Comparison of ENCODE assay signal across 9 mouse cellular contexts in genomic region chr13:53109560-53110248, GRCm38 (mm10).
DNase-seq lines count a peak whose midpoint lies in the region; ATAC-seq and TF ChIP-seq lines count a peak whose summit lies in the region.
"Had no signal": no experiment of that assay in that cellular context is flagged by ENCODE, and none has a peak within 500 bp of the region (broad histone marks: within the 10 kb centered on the region; RNA-seq: fewer than 3 reads in every experiment).

No protein-coding gene starts in this region.

- no peak overlapping the region for H3K4me3 ChIP-seq in embryonic facial prominence, embryonic 14.5 days (ENCODE audit: low read depth, low read length)
- H3K4me3 ChIP-seq in limb, embryonic 11.5 days (ENCODE audit: low read depth, low read length): no peak overlapping the region
- peak overlapping the region; percentile 21 for H3K4me3 ChIP-seq in midbrain, embryonic 16.5 days (ENCODE audit: low read depth, low read length)
- H3K4me3 ChIP-seq in spleen, adult 2 months (ENCODE audit: extremely low read depth, insufficient read depth, insufficient read length): no peak overlapping the region

- WGBS in embryonic facial prominence, embryonic 14.5 days: 22% methylated on average over 17 of the region's 17 CpGs
- 24% methylated on average over 17 of the region's 17 CpGs for WGBS in limb, embryonic 11.5 days
- WGBS in midbrain, embryonic 16.5 days: 21% methylated on average over 17 of the region's 17 CpGs
- WGBS in spleen, adult 2 months: 28% methylated on average over 17 of the region's 17 CpGs

- no peak overlapping the region for H3K9ac ChIP-seq in embryonic facial prominence, embryonic 14.5 days (ENCODE audit: low read depth, low read length)
- H3K9ac ChIP-seq in limb, embryonic 11.5 days (ENCODE audit: low read length): no peak overlapping the region
- peak overlapping the region; percentile 61 for H3K9ac ChIP-seq in midbrain, embryonic 16.5 days (ENCODE audit: low read depth, low read length)

- peaks cover 30% of the 10 kb centered on the region for H3K36me3 ChIP-seq in embryonic facial prominence, embryonic 14.5 days (ENCODE audit: control insufficient read depth, insufficient read depth, low read length)
- H3K36me3 ChIP-seq in limb, embryonic 11.5 days (ENCODE audit: control insufficient read depth, insufficient read depth, low read length): peaks cover 9% of the 10 kb centered on the region
- H3K36me3 ChIP-seq in midbrain, embryonic 16.5 days (ENCODE audit: control insufficient read depth, insufficient read depth, low read length): no peaks in the 10 kb centered on the region
- no peaks in the 10 kb centered on the region for H3K36me3 ChIP-seq in spleen, adult 2 months (ENCODE audit: control insufficient read depth, insufficient read depth, low read length)
- H3K36me3 ChIP-seq: G1E had no signal

- TF ChIP-seq POLR2A in spleen, adult 2 months (IDR thresholded peaks at IDR 0.05; ENCODE audit: low read depth, low read length): no peak

- peak overlapping the region; percentile 15; the same call in 1 of the 2 replicates for H3K4me2 ChIP-seq in embryonic facial prominence, embryonic 14.5 days (ENCODE audit: low read depth, low read length)
- no peak overlapping the region for H3K4me2 ChIP-seq in limb, embryonic 11.5 days (ENCODE audit: low read depth, severe bottlenecking)
- peak overlapping the region; percentile 57 for H3K4me2 ChIP-seq in midbrain, embryonic 16.5 days (ENCODE audit: low read length)

- DNase-seq in 3T3-L1 (ENCODE audit: low read depth, low spot score): peak; percentile 97
- peak; percentile 69 to 86 for DNase-seq in adrenal gland, postnatal 4 days (ENCODE audit: low spot score in 2 of 2)
- peak; percentile 98 for DNase-seq in embryonic facial prominence, embryonic 14.5 days (ENCODE audit: low spot score)
- peak; percentile 68 to 85 for DNase-seq in heart, adult 9 months (ENCODE audit: low spot score in 2 of 2)
- peak; percentile 84 to 93 for DNase-seq in kidney, adult 8-10 months
- DNase-seq in limb, embryonic 11.5 days (ENCODE audit: low spot score): peak; percentile 99
- DNase-seq in spleen, adult 2 months (ENCODE audit: low read depth in 1 of 2, low spot score in 2 of 2): peak; percentile 76 to 77

- ATAC-seq in embryonic facial prominence, embryonic 14.5 days (ENCODE audit: low read depth): peak; percentile 88
- peak; percentile 71; the same call in 1 of the 2 replicates for ATAC-seq in limb, embryonic 11.5 days (ENCODE audit: insufficient number of reproducible peaks, low FRiP score, low TSS enrichment, low read depth)
- ATAC-seq in midbrain, embryonic 16.5 days: peak; percentile 88

- no peak overlapping the region for H3K27ac ChIP-seq in embryonic facial prominence, embryonic 14.5 days (replicated peaks; ENCODE audit: low read depth, low read length)
- 0 out of 2 replicates have a peak overlapping the region, but pooled peaks have one; percentile 42 for H3K27ac ChIP-seq in limb, embryonic 11.5 days (replicated peaks; ENCODE audit: low read depth, low read length)
- H3K27ac ChIP-seq in midbrain, embryonic 16.5 days (ENCODE audit: low read length): peak overlapping the region; percentile 38; the same call in 1 of the 2 replicates
- H3K27ac ChIP-seq in spleen, adult 2 months (ENCODE audit: insufficient read depth, low read length): no peak overlapping the region

- no peaks in the 10 kb centered on the region for H3K27me3 ChIP-seq in embryonic facial prominence, embryonic 14.5 days (replicated peaks; ENCODE audit: control insufficient read depth, insufficient read depth, low read length)
- no peaks in the 10 kb centered on the region for H3K27me3 ChIP-seq in limb, embryonic 11.5 days (ENCODE audit: control insufficient read depth, insufficient read depth, low read length)
- H3K27me3 ChIP-seq in midbrain, embryonic 16.5 days (ENCODE audit: control insufficient read depth, insufficient read depth, low read depth, low read length): no peaks in the 10 kb centered on the region
- no peaks in the 10 kb centered on the region for H3K27me3 ChIP-seq in spleen, adult 2 months (ENCODE audit: control insufficient read depth, insufficient read depth, low read length)

- peak; percentile 81; the same call in 1 of the 2 replicates for TF ChIP-seq CTCF in spleen, adult 2 months (IDR thresholded peaks at IDR 0.05; ENCODE audit: extremely low read depth, insufficient read depth, insufficient read length, insufficient replicate concordance)

- no peaks in the 10 kb centered on the region for H3K4me1 ChIP-seq in embryonic facial prominence, embryonic 14.5 days (ENCODE audit: control insufficient read depth, insufficient read depth, low read length)
- 0 out of 2 replicates have a peak, but pooled peaks cover 2% of the 10 kb centered on the region for H3K4me1 ChIP-seq in limb, embryonic 11.5 days (ENCODE audit: control insufficient read depth, insufficient read depth, low read length)
- peaks cover 3% of the 10 kb centered on the region; the same call in 1 of the 2 replicates for H3K4me1 ChIP-seq in midbrain, embryonic 16.5 days (ENCODE audit: control insufficient read depth, insufficient read depth, low read length)
- no peaks in the 10 kb centered on the region for H3K4me1 ChIP-seq in spleen, adult 2 months (ENCODE audit: control insufficient read depth, insufficient read depth, insufficient read length)

- H3K9me3 ChIP-seq in embryonic facial prominence, embryonic 14.5 days (ENCODE audit: control insufficient read depth, low read length): no peaks in the 10 kb centered on the region
- no peaks in the 10 kb centered on the region for H3K9me3 ChIP-seq in limb, embryonic 11.5 days (ENCODE audit: control insufficient read depth, low read length)
- H3K9me3 ChIP-seq in midbrain, embryonic 16.5 days (replicated peaks; ENCODE audit: control insufficient read depth, low read length, poor library complexity, severe bottlenecking): no peaks in the 10 kb centered on the region

Comparison
In these comparisons a context has a peak if more than half of its experiments do, and no peak if none do; other contexts are left out.
1. H3K27ac ChIP-seq: peak in limb, embryonic 11.5 days (single experiment) and midbrain, embryonic 16.5 days (single experiment); none in embryonic facial prominence, embryonic 14.5 days (single experiment) and spleen, adult 2 months (single experiment).
2. Peak in every context shown above with its lines, with median percentiles within 50 percentile points of each other: DNase-seq and ATAC-seq.